Mouse (Mus musculus) brain, embryonic 14.5 days (tissue): ENCODE measurements at regions not wholly inside any gene's neighbourhood (a gene's known extent, or its start where the extent isn't known, plus 50 kb on each side); places are given as distances from the start of the nearest gene placed in this dataset.

ENCODE experiments used
- CTCF ChIP-seq: fragments of 200-500 bp; IDR thresholded peaks from 2 replicates; pipeline ENCODE4 v1.5.1; 2012; ENCODE audit warnings: inconsistent platforms, mild to moderate bottlenecking, moderate library complexity, borderline replicate concordance; ENCODE audit not compliant: insufficient read depth, insufficient read length; ENCODE audit errors: extremely low read depth
- POLR2A ChIP-seq: fragments of 200-500 bp; IDR thresholded peaks from 2 replicates; pipeline ENCODE4 v1.6.1; 2012; ENCODE audit warnings: mild to moderate bottlenecking, inconsistent platforms, borderline replicate concordance; ENCODE audit not compliant: poor library complexity, insufficient read depth, insufficient read length, severe bottlenecking; ENCODE audit errors: extremely low read depth

DNA sequence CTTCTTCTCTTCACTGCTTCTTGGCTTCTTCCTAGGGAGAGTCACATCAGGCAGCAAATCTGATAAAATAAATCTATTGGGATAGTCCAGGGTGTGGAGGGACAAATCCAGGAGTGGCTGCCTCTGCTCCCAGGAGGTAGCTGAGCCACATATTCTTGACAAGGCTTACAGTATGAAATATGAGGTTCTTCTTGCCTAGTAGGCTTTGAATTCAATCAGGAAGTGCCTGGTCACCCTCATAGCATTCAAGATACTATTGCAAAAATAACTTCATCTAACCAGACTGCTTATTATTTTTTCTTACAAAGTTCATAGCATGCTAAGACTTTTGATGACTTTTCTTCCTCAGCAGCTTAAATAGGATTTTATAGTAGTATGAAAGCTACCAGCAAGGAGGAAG lies 356.8 kb downstream of the Ndufa4 start:
- no peak for TF ChIP-seq CTCF
- no peak for TF ChIP-seq POLR2A
